Mouse (Mus musculus) neural tube, embryonic 14.5 days (tissue): ENCODE results near the gene Uggt1. TPM values are rescaled to one million over a fixed set of nuclear protein-coding genes. Genes with fewer than 3 reads are reported as not detected.

Experiments
- ATAC-seq: fragments of 200-750 bp; cut with Nextera tagmentation; 2 replicates; pipeline ENCODE4 v1.8.0; 2017; ENCODE audit warnings: low read depth, mild to moderate bottlenecking, moderate TSS enrichment, moderate library complexity
- H3K27ac ChIP-seq: fragments of 300-500 bp; sonication (generic); 2 replicates; pipeline ENCODE4 v1.5.1; 2014; ENCODE audit warnings: low read depth, mild to moderate bottlenecking, control low read depth, low read length, moderate library complexity, mixed read lengths
- H3K27me3 ChIP-seq: fragments of 300-500 bp; sonication (generic); 2 replicates; pipeline ENCODE4 v1.6.1; 2014; ENCODE audit warnings: low read length; ENCODE audit not compliant: control insufficient read depth, insufficient read depth
- H3K36me3 ChIP-seq: fragments of 300-500 bp; sonication (generic); 2 replicates; pipeline ENCODE4 v1.6.1; 2014; ENCODE audit warnings: low read length, mixed read lengths; ENCODE audit not compliant: control insufficient read depth, insufficient read depth
- H3K4me1 ChIP-seq: fragments of 300-500 bp; sonication (generic); 2 replicates; pipeline ENCODE4 v1.6.1; 2014; ENCODE audit warnings: low read length; ENCODE audit not compliant: control insufficient read depth, insufficient read depth
- H3K4me2 ChIP-seq: fragments of 300-500 bp; sonication (generic); 2 replicates; pipeline ENCODE4 v1.6.1; 2014; ENCODE audit warnings: mild to moderate bottlenecking, low read depth, low read length, control low read depth
- H3K4me3 ChIP-seq: fragments of 300-500 bp; sonication (generic); 2 replicates; pipeline ENCODE4 v1.5.1; 2014; ENCODE audit warnings: low read depth, low read length, control low read depth, mixed read lengths
- H3K9ac ChIP-seq: fragments of 300-500 bp; sonication (generic); replicated peaks from 2 replicates; pipeline ENCODE4 v1.6.1; 2014; ENCODE audit warnings: low read depth, mild to moderate bottlenecking, control low read depth, low read length, mixed read lengths
- H3K9me3 ChIP-seq: fragments of 300-500 bp; sonication (generic); 2 replicates; pipeline ENCODE4 v1.6.1; 2016; ENCODE audit warnings: low read length; ENCODE audit not compliant: control insufficient read depth
- WGBS: fragments of 180-500 bp; shearing (Covaris S2); extraction: QIAGEN DNeasy Blood & Tissue Kit; methylation state at CpG from one replicate; pipeline ENCODE4 v1.1.7; 2014; 5-methylcytosine and 5-hydroxymethylcytosine counted together
- polyA plus RNA-seq: library from polyadenylated mRNA; unstranded; fragments of >200 nt; fragmentation: Nextera tagmentation; extraction: Ambion mirVana; gene quantifications from 2 replicates; pipeline ENCODE4 v1.2.1, GENCODE M21; 2014

Uggt1 gene
- polyA plus RNA-seq, 1 experiment from 2014 or later = 61.6 TPM

- no peaks in the 10 kb centered on the region for H3K9me3 ChIP-seq
- no peak for ATAC-seq
- H3K27ac ChIP-seq = no peak overlapping the region
- peaks cover 9% of the 10 kb centered on the region; the same call in 1 of the 2 replicates for H3K36me3 ChIP-seq
- no peaks in the 10 kb centered on the region for H3K4me1 ChIP-seq
- no peak overlapping the region for H3K4me2 ChIP-seq
- no peak overlapping the region for H3K9ac ChIP-seq
- WGBS = 93% methylated on average over 6 of the region's 6 CpGs
- no peak overlapping the region for H3K4me3 ChIP-seq
- H3K27me3 ChIP-seq = no peaks in the 10 kb centered on the region
Measured at GRCm38 (mm10) chr1:36233218-36233617, 11.3 kb downstream of the Uggt1 start.

DNA sequence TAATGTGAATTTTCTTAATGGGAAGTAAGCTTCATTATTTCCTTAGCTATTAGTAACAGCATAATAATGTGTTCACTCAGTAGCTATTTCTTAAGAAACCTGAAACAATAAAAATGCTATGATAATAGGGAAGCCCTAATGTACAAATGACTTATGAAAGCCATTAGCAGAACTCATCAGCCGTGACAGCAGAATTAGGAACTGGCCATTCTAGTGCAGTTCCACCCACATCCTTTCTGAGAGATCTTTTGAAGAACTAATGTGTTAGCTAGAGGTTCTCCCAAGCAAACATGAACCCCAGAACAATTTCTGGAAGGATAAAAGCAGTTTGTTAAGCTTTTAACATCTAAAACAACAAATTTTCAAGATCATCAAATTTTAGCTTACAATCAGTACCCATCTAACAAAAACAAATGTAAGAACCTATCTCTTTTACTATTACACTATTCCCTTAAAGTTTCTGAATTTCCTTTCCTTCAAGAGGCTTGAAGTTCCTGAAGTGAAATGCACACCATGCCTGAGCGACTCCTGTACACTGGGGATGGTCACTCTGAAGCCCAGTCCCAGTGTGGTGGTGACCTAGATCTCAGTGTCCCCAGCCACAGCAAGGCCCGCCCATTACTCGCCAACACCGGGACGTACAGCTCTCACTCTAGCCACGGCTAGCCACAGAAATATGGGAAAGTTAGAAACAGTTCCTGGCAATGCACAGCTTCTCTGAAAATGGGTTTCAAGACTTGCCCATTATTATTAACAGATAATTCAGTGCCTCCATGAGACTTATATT, 13.4 kb downstream of the Uggt1 start:
- peaks cover 14% of the 10 kb centered on the region; the same call in 1 of the 2 replicates for H3K36me3 ChIP-seq

DNA sequence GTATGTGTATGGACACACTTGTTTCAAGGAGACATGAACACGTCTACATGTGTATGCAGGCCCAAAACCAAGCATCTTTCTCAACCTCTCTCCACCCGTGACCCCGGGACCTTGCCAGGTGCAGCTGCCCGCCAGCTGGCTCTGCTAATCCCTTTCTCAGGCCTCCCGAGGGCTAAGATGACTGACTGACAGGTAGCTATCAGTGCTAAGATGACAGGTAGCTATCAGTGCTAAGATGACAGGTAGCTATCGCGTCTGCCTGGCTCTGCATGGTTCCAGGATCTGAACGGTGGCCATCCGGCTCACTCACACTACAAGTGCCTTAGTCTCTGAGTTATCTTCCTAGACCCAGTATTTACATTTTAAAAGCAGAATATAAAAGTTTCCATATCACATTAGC, 16.1 kb downstream of the Uggt1 start:
- no peak overlapping the region for H3K4me3 ChIP-seq
- H3K9me3 ChIP-seq = no peaks in the 10 kb centered on the region
- peaks cover 19% of the 10 kb centered on the region for H3K36me3 ChIP-seq
- no peak overlapping the region for H3K9ac ChIP-seq
- H3K4me2 ChIP-seq = no peak overlapping the region
- no peaks in the 10 kb centered on the region for H3K27me3 ChIP-seq
- H3K4me1 ChIP-seq = no peaks in the 10 kb centered on the region
- H3K27ac ChIP-seq = no peak overlapping the region
- ATAC-seq = no peak
- WGBS = 93% methylated on average over 9 of the region's 9 CpGs

More for the DNA sequence above, 13.4 kb downstream of the Uggt1 start:
- ATAC-seq = no peak
- Histone ChIP-seq H3K27me3 (no peaks in the 10 kb centered on the region), H3K9ac (no peak overlapping the region), H3K4me3 (no peak overlapping the region), H3K27ac (no peak overlapping the region), H3K9me3 (no peaks in the 10 kb centered on the region), H3K4me1 (no peaks in the 10 kb centered on the region), H3K4me2 (no peak overlapping the region)
- WGBS = 87% methylated on average over 7 of the region's 7 CpGs

DNA sequence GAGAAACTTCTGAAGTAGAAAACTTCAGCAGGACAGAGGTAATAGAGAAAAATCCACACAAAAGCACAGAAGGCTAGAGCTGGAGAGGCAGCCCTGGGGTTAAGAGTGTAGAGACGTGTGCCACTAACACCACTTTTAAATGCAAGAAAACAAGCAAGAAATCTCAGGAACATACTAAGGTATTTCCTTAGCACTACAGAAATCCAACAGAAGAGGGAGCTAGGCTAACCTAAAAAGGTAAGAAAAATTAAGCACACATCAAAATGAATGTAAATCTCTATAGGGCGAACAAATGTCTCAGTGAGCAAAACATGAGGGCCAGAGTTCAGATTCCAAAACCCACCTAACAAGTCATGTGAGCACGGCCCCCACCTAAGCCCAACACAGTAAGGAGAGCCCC, 19.9 kb downstream of the Uggt1 start:
- H3K4me2 ChIP-seq = no peak overlapping the region
- WGBS = 91% methylated on average over 3 of the region's 3 CpGs
- H3K36me3 ChIP-seq = peaks cover 21% of the 10 kb centered on the region
- no peak overlapping the region for H3K9ac ChIP-seq
- no peaks in the 10 kb centered on the region for H3K9me3 ChIP-seq
- no peak overlapping the region for H3K27ac ChIP-seq
- H3K27me3 ChIP-seq = no peaks in the 10 kb centered on the region
- no peaks in the 10 kb centered on the region for H3K4me1 ChIP-seq
- ATAC-seq = no peak
- H3K4me3 ChIP-seq = no peak overlapping the region

DNA sequence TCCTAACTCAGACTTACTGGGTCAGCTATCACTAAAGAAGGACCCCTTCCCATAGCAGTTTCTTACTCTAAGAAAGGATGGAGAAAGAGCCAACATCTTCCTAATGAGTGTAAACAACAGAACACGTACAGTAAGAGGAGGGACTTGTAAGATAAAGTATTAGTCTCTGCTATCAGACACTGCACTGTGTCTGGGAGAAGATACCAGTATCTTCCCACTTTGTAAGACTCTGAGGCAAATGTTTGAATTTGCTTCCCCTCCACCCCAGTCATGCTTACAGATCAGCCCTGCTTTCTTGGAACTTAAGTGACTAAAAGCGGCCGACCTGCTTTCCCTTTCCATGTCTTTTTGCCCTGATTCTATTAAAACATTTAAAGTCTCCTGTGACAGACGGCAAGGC, 30.2 kb downstream of the Uggt1 start:
- WGBS = 89% methylated on average over 4 of the region's 4 CpGs
- Histone ChIP-seq H3K4me1 (no peaks in the 10 kb centered on the region), H3K4me3 (no peak overlapping the region), H3K9me3 (no peaks in the 10 kb centered on the region), H3K36me3 (peaks cover 18% of the 10 kb centered on the region; the same call in 1 of the 2 replicates), H3K9ac (no peak overlapping the region), H3K27ac (no peak overlapping the region), H3K4me2 (no peak overlapping the region), H3K27me3 (no peaks in the 10 kb centered on the region)
- ATAC-seq = no peak

DNA sequence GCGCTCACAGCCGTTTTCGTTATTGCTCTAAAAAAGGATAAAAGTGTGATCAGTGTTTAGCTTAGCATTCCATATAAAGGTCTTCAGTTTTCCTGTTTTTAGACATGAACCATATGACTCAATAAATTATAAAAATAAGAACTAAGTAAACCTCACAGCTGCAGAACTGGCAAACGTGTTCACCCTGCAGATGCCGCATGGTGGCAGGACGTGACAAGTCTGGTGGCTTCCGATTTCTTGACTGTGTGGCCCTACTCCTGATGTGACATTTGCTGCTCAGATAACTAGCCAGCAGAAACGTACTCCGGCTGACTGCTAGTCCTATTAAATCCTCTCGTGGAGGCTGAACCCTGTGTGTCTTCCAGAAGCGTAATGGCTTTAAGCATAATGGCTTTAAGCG, 42.8 kb downstream of the Uggt1 start:
- no peaks in the 10 kb centered on the region for H3K9me3 ChIP-seq
- 96% methylated on average over 12 of the region's 12 CpGs for WGBS
- H3K27ac ChIP-seq = no peak overlapping the region
- no peak overlapping the region for H3K9ac ChIP-seq
- no peaks in the 10 kb centered on the region for H3K4me1 ChIP-seq
- no peak overlapping the region for H3K4me2 ChIP-seq
- no peaks in the 10 kb centered on the region for H3K27me3 ChIP-seq
- H3K36me3 ChIP-seq = peaks cover 31% of the 10 kb centered on the region
- H3K4me3 ChIP-seq = no peak overlapping the region
- ATAC-seq = no peak

- H3K36me3 ChIP-seq = peaks cover 56% of the 10 kb centered on the region
- H3K27me3 ChIP-seq = no peaks in the 10 kb centered on the region
- H3K4me3 ChIP-seq = no peak overlapping the region
- 97% methylated on average over 3 of the region's 3 CpGs for WGBS
- no peak overlapping the region for H3K9ac ChIP-seq
- no peaks in the 10 kb centered on the region for H3K4me1 ChIP-seq
- no peak overlapping the region for H3K27ac ChIP-seq
- H3K9me3 ChIP-seq = no peaks in the 10 kb centered on the region
- ATAC-seq = no peak
- H3K4me2 ChIP-seq = no peak overlapping the region
Measured at GRCm38 (mm10) chr1:36194482-36194881, 50.0 kb downstream of the Uggt1 start.

GRCm38 (mm10) chr1:36191966-36192365, 52.6 kb downstream of the Uggt1 start:
- WGBS = 91% methylated on average over 11 of the region's 11 CpGs
- Histone ChIP-seq H3K9me3 (no peaks in the 10 kb centered on the region), H3K36me3 (peaks cover 61% of the 10 kb centered on the region), H3K4me2 (no peak overlapping the region), H3K9ac (no peak overlapping the region), H3K4me3 (no peak overlapping the region), H3K4me1 (no peaks in the 10 kb centered on the region), H3K27me3 (no peaks in the 10 kb centered on the region), H3K27ac (no peak overlapping the region)
- ATAC-seq = no peak

- H3K27ac ChIP-seq = no peak overlapping the region
- no peak overlapping the region for H3K9ac ChIP-seq
- H3K4me1 ChIP-seq = no peaks in the 10 kb centered on the region
- H3K36me3 ChIP-seq = peaks cover 36% of the 10 kb centered on the region
- no peak overlapping the region for H3K4me3 ChIP-seq
- no peak overlapping the region for H3K4me2 ChIP-seq
- no peaks in the 10 kb centered on the region for H3K9me3 ChIP-seq
- 91% methylated on average over 5 of the region's 5 CpGs for WGBS
- no peaks in the 10 kb centered on the region for H3K27me3 ChIP-seq
- no peak for ATAC-seq
Measured at GRCm38 (mm10) chr1:36180038-36180437, 64.5 kb downstream of the Uggt1 start.
